Mouse (Mus musculus) intestine, embryonic 16.5 days (tissue): ENCODE measurements at regions not wholly inside any gene's neighbourhood (a gene's known extent, or its start where the extent isn't known, plus 50 kb on each side); places are given as distances from the start of the nearest gene placed in this dataset.

Experiments
- ATAC-seq: fragments of 200-750 bp; cut with Nextera tagmentation; 2 replicates; pipeline ENCODE4 v1.8.0; 2017; ENCODE audit warnings: moderate TSS enrichment, moderate library complexity
- H3K27ac ChIP-seq: fragments of 300-500 bp; sonication (generic); 2 replicates; pipeline ENCODE4 v1.5.1; 2014; ENCODE audit warnings: mild to moderate bottlenecking, low read length
- H3K27me3 ChIP-seq: fragments of 300-500 bp; sonication (generic); replicated peaks from 2 replicates; pipeline ENCODE4 v1.6.1; 2014; ENCODE audit warnings: low read length, control low read depth, mixed read lengths; ENCODE audit not compliant: control insufficient read depth, insufficient read depth
- H3K36me3 ChIP-seq: fragments of 300-500 bp; sonication (generic); 2 replicates; pipeline ENCODE4 v1.6.1; 2014; ENCODE audit warnings: low read length, control low read depth; ENCODE audit not compliant: control insufficient read depth, insufficient read depth
- H3K4me1 ChIP-seq: fragments of 300-500 bp; sonication (generic); 2 replicates; pipeline ENCODE4 v1.6.1; 2014; ENCODE audit warnings: low read length, control low read depth, mixed read lengths; ENCODE audit not compliant: control insufficient read depth, insufficient read depth
- H3K4me2 ChIP-seq: fragments of 300-500 bp; sonication (generic); 2 replicates; pipeline ENCODE4 v1.6.1; 2014; ENCODE audit warnings: low read depth, low read length, control low read depth
- H3K4me3 ChIP-seq: fragments of 300-500 bp; sonication (generic); 2 replicates; pipeline ENCODE4 v1.5.1; 2014; ENCODE audit warnings: mild to moderate bottlenecking, low read length
- H3K9ac ChIP-seq: fragments of 300-500 bp; sonication (generic); 2 replicates; pipeline ENCODE4 v1.6.1; 2014; ENCODE audit warnings: low read depth, low read length
- H3K9me3 ChIP-seq: fragments of 300-500 bp; sonication (generic); 2 replicates; pipeline ENCODE4 v1.6.1; 2016; ENCODE audit warnings: low read length, control low read depth; ENCODE audit not compliant: control insufficient read depth
- WGBS: fragments of 180-500 bp; shearing (Covaris S2); extraction: QIAGEN DNeasy Blood & Tissue Kit; methylation state at CpG from one replicate; pipeline ENCODE4 v1.1.7; 2014; 5-methylcytosine and 5-hydroxymethylcytosine counted together

DNA sequence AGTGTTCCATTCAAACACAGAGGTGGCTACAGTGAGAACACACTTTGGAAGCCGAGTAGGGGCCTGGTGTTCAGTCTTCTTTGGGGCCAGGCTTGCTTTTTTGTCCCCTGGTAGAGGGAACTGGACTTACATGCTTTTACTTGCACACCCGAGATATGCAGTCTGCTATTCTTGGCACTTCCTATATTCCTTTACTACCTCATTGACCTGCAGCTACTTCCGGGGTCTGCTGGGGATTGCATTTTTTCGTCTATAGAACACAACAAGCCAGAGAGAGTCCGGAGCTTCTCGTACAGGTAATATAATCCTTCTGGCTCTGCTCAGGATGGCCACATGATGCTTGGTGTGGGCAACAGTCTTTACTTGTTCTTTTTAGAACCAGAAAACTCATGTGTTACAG, 99.7 kb downstream of the Kcnrg start:
- ATAC-seq = no peak
- Histone ChIP-seq H3K4me3 (no peak overlapping the region), H3K36me3 (no peaks in the 10 kb centered on the region), H3K27me3 (no peaks in the 10 kb centered on the region), H3K27ac (no peak overlapping the region), H3K4me1 (no peaks in the 10 kb centered on the region), H3K9me3 (no peaks in the 10 kb centered on the region), H3K9ac (no peak overlapping the region), H3K4me2 (no peak overlapping the region)
- 77% methylated on average over 6 of the region's 6 CpGs for WGBS

DNA sequence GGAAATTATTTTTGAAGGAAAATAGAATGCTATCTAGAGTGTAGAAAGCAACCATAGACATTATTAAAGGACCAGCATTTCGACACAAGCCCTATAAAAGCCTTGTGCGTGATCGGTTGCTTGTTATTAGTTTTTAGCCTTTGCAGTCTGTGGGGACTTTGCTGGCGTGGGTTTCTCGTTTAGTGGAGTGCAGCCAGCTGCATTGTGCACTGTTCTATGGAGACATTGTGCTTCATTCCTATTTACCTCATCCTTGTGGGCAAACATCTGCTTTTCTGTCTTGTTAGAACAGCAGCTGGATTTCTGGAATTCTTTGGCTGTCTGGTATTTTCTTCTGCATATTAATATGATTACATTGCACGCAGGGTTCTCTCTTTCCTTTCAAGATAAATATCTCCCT, 101.1 kb downstream of the Kcnrg start:
- no peak overlapping the region for H3K27ac ChIP-seq
- no peak overlapping the region for H3K4me2 ChIP-seq
- no peak overlapping the region for H3K9ac ChIP-seq
- no peak overlapping the region for H3K4me3 ChIP-seq
- ATAC-seq = no peak
- 72% methylated on average over 6 of the region's 6 CpGs for WGBS
- no peaks in the 10 kb centered on the region for H3K9me3 ChIP-seq
- no peaks in the 10 kb centered on the region for H3K36me3 ChIP-seq
- no peaks in the 10 kb centered on the region for H3K27me3 ChIP-seq
- no peaks in the 10 kb centered on the region for H3K4me1 ChIP-seq

DNA sequence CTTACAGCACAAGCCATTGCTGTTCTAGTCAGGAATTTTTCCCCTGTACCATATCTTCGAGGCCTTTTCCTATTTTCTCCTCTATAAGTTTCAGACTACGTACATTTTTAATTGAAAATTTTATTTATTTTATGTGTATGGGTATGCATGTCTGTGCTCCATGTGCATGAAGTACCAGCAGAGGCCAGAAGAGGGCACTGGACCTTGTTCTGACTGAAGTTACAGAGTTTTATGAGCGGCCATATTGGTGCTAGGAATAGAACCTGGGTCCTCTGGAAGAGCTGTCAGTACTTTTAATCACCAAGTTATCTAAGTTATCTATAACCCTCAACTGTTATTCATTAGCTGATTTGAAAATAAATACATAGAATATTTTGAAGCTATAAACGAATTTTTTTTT, 108.5 kb downstream of the Kcnrg start:
- ATAC-seq = no peak
- Histone ChIP-seq H3K4me2 (no peak overlapping the region), H3K27me3 (no peaks in the 10 kb centered on the region), H3K9ac (no peak overlapping the region), H3K27ac (no peak overlapping the region), H3K36me3 (no peaks in the 10 kb centered on the region), H3K4me3 (no peak overlapping the region), H3K4me1 (no peaks in the 10 kb centered on the region), H3K9me3 (peaks cover 2% of the 10 kb centered on the region; the same call in 1 of the 2 replicates)
- 94% methylated on average over 4 of the region's 4 CpGs for whole genome bisulfite sequencing

DNA sequence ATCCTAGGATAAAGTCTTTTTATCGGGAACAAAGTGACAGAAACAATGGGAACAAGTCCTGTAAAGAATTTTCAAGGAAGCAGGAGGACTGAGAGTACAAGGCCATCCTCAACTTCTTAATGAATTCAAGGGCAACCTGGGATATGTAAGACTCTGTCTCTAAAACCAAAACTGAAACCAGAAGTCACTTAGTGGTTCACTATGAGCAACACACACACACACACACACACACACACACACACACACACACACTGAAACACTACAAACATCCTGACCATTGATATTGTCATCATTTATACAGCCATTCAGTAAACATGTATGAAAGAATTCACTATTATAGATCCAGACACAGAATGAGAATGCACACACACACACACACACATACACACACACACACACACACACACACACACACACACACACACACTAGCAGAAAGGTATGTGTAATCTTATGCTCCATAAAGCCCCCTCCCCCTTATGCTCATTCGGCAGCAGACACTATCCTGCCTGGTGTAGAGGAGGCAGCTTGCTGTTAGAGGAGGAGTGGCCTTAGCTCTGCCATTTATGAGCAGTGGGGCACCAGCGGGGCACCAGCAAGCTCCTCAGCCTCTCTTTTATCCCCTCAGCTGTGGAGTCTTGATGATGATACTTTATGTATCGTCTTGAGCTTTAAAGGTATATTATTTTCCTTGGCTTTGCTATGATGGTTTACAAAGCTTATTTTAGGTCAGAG, 111.3 kb downstream of the Kcnrg start:
- Histone ChIP-seq H3K27me3 (no peaks in the 10 kb centered on the region), H3K4me3 (no peak overlapping the region), H3K9me3 (peaks cover 2% of the 10 kb centered on the region; the same call in 1 of the 2 replicates), H3K4me1 (no peaks in the 10 kb centered on the region), H3K4me2 (no peak overlapping the region), H3K27ac (no peak overlapping the region), H3K36me3 (no peaks in the 10 kb centered on the region), H3K9ac (no peak overlapping the region)
- WGBS = 58% methylated on average over 4 of the region's 4 CpGs
- no peak for ATAC-seq

DNA sequence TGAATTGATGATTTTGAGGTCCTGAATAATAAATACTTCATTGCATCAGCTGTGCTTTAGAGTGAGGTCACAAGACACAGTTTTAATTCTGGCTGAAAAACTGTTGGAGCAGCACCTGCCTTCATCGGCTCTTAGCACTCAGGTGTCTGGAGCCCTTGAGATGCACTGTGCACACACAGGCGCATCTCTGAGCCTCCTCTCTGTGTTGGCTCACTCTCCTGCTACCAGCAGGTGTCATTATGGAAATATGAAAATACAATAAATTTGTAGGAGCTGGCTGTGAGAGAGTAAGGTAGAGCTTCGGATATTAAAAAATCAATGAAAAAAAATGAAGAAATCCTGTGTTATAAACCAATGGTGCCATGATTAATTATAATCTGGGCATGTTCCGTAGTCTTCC, 114.0 kb downstream of the Kcnrg start:
- H3K36me3 ChIP-seq = no peaks in the 10 kb centered on the region
- H3K9me3 ChIP-seq = no peaks in the 10 kb centered on the region
- H3K27ac ChIP-seq = no peak overlapping the region
- H3K4me1 ChIP-seq = no peaks in the 10 kb centered on the region
- H3K9ac ChIP-seq = no peak overlapping the region
- 81% methylated on average over 4 of the region's 4 CpGs for WGBS
- no peaks in the 10 kb centered on the region for H3K27me3 ChIP-seq
- no peak overlapping the region for H3K4me3 ChIP-seq
- no peak overlapping the region for H3K4me2 ChIP-seq
- ATAC-seq = no peak

DNA sequence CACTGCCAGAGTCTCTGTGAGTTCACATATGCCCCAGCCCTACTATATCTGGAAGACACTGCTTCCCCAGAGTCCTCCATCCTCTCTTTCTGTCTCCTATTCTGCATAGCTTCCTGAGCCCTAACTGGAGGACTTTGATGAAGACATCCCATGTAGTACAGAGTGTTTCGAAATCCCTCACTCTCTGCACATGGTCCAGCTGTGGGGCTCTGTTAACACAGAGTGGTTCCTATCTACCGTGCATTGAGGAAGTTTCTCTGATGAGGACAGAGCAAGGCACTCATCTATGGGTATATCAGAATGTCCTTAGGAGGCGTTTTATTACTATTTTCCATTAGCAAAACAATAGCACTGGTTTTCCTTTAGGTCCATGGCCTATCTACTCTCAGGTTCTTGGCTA, 117.7 kb downstream of the Kcnrg start:
- no peak overlapping the region for H3K4me2 ChIP-seq
- 84% methylated on average over 3 of the region's 3 CpGs for WGBS
- no peak overlapping the region for H3K9ac ChIP-seq
- H3K27me3 ChIP-seq = no peaks in the 10 kb centered on the region
- no peaks in the 10 kb centered on the region for H3K36me3 ChIP-seq
- no peak overlapping the region for H3K27ac ChIP-seq
- H3K4me3 ChIP-seq = no peak overlapping the region
- H3K9me3 ChIP-seq = no peaks in the 10 kb centered on the region
- ATAC-seq = no peak
- no peaks in the 10 kb centered on the region for H3K4me1 ChIP-seq

DNA sequence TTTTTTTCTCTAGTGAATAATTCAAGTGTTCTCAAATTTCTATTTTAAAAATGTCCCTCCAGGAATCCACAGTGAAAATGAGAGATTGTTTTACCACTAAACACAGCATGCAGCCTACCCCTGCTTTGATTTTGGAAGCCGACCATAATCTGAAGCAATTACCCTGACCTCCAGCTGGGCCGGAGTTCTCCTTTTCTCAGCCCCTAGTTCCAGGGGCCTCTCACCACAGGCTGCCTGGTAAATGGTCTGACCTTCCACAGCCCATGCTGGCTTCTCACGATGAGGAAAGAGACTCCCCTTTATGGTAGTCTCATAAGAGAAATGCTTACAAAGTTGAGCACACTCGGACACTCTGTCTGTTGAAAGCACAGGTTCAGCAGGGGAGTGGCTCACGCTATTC, 121.3 kb downstream of the Kcnrg start:
- no peak overlapping the region for H3K9ac ChIP-seq
- no peak overlapping the region for H3K4me2 ChIP-seq
- H3K4me3 ChIP-seq = no peak overlapping the region
- ATAC-seq = no peak
- no peaks in the 10 kb centered on the region for H3K36me3 ChIP-seq
- no peak overlapping the region for H3K27ac ChIP-seq
- H3K27me3 ChIP-seq = no peaks in the 10 kb centered on the region
- no peaks in the 10 kb centered on the region for H3K4me1 ChIP-seq
- 46% methylated on average over 5 of the region's 5 CpGs for WGBS
- H3K9me3 ChIP-seq = no peaks in the 10 kb centered on the region

DNA sequence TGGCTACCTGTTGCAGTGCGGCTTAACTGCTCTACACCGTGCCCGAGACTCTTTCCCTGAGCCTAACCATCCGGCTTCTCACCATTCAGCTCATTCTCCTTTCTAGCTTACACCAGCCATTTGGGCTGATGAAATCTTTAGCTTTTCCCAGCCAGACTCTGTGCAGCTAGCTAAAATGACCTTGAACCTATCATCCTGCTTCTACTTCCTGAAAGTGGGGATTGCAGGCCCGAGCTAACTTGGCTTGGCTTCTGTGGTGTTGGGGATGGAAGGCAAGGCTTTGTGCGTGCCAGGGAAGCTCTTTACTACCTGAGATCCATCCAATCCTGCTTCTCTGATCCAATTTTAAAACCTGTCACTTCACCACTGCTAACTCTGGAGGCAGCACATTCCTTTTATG, 128.3 kb downstream of the Kcnrg start:
- no peak for ATAC-seq
- Histone ChIP-seq H3K4me2 (no peak overlapping the region), H3K4me3 (no peak overlapping the region), H3K9ac (no peak overlapping the region), H3K27ac (no peak overlapping the region), H3K36me3 (no peaks in the 10 kb centered on the region), H3K4me1 (no peaks in the 10 kb centered on the region), H3K27me3 (no peaks in the 10 kb centered on the region), H3K9me3 (no peaks in the 10 kb centered on the region)
- 78% methylated on average over 6 of the region's 6 CpGs for WGBS

DNA sequence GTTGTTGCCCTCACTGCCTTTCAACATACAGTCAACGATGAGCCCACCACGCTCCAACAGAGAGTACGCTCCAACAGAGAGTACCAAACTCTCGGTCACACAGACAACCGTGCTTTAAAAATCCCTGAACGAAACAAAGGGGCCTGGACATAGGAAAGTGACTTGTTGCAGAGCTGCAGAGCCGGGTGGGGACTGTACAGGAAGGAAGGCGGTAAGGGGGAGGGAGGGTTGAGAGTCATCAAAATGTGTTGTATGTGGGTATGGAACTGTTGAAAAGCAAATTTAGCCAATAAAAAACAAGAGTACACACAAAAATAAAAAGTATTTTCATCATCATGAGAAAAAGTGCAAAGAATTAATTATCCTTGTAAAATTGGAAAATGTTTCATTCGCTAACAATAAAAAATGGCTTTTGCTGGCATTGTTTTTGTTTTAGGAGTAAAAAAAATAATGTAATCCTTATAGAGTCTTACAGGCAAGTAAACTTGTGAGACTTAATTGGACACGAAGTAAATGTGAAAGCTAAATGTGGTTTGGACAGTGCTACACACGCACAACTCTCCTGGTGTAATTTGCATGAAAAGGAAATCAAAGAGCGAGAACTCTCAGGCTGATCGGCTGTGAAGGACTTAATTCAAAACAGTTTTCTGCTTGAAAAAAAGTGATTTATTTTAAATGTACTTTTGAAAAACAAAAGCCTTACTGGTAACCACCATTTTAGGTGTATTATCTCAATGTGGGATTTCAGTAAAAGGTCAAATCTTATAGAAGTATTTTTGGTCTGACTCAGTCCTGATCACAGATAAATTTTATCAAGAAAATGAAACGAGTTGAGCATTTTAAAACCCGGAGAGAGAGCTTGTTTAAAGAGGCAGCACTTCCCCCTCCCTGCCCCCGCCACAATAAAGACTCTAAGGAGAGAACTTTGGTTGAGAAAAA, 129.4 kb downstream of the Kcnrg start:
- Histone ChIP-seq H3K36me3 (no peaks in the 10 kb centered on the region), H3K4me1 (no peaks in the 10 kb centered on the region), H3K4me3 (no peak overlapping the region), H3K4me2 (no peak overlapping the region), H3K27ac (no peak overlapping the region), H3K9me3 (no peaks in the 10 kb centered on the region), H3K27me3 (no peaks in the 10 kb centered on the region), H3K9ac (no peak overlapping the region)
- WGBS = 46% methylated on average over 16 of the region's 16 CpGs
- ATAC-seq = no peak
